Mouse (Mus musculus): ENCODE measurements around the gene Kctd12. TPM values are rescaled to one million over a fixed set of nuclear protein-coding genes. Genes with fewer than 3 reads are reported as not detected.

Kctd12 gene
- polyA plus RNA-seq (2014; fragmentation: Nextera tagmentation; extraction: Ambion mirVana) = 13.3 and 15.9 TPM in 2 replicates

DNA sequence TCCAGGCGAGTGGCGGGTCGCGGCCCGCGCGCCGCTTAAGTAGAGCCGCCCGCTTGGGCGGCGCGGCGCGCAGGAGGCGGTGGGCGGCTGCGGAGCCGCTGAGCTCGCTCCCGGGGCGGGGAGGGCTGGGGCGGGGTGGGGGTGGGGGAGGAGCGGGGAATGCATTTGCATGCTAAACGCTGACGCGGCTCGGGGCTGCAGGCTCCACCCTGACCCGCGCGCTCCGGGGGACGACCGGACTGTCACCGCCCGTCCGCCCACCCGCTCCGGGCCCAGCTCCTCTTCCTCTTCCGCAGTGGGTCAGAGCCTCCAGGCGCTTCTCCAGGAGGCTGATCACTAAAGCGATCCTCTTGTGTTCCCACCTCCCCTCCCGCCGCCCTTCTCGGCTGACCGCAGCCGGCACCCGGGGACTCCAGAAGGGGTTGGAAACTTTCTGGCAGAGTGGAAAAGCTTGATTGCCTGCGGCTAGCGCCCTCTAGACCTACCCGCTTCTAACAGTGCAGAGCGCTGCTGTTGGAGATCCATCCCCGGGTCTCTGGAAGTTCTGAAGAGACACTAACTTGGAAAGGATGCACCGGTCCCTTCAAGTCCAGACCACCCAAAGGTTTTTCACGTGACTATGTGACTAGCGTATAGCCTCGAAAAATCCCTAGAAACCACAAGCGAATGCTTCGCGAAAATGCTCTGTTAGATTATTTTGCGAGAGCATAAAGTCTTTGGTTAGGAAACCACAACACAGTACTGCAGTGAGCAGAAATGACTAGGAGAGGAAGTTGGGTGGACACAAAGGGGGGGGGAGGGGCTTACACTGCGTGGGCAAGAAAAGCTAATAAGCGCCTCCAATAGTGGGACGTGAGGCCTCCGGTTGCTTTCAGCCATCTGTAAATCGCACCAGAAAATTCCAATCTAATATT, at the start of gene Kctd12:
TSS of gene Kctd12 (minus strand) at position 11 of the 914 bp plus-strand sequence.
- Histone ChIP-seq H3K9ac (ENCODE audit: low read depth, low read length) (peak within 1 kb of the TSS; percentile 65), H3K4me2 (replicated peaks; ENCODE audit: low read depth, low read length) (peak within 1 kb of the TSS; percentile 85), H3K4me1 (replicated peaks; ENCODE audit: control insufficient read depth, insufficient read depth, low read length) (no peaks in the 10 kb centered on the region), H3K27me3 (ENCODE audit: control insufficient read depth, insufficient read depth, low read length) (no peaks in the 10 kb centered on the region), H3K9me3 (ENCODE audit: control insufficient read depth, low read length) (no peaks in the 10 kb centered on the region), H3K4me3 (ENCODE audit: low read depth, low read length) (peak within 1 kb of the TSS; percentile 68), H3K36me3 (ENCODE audit: control insufficient read depth, insufficient read depth, low read length) (no peaks in the 10 kb centered on the region), H3K27ac (ENCODE audit: low read depth, low read length) (peak within 1 kb of the TSS; percentile 56)
- ATAC-seq (ENCODE audit: low FRiP score) (peak; percentile 93), DNase-seq (ENCODE audit: low spot score) (peak; percentile 83)
- 2% methylated on average over 51 of the region's 66 CpGs for WGBS

DNA sequence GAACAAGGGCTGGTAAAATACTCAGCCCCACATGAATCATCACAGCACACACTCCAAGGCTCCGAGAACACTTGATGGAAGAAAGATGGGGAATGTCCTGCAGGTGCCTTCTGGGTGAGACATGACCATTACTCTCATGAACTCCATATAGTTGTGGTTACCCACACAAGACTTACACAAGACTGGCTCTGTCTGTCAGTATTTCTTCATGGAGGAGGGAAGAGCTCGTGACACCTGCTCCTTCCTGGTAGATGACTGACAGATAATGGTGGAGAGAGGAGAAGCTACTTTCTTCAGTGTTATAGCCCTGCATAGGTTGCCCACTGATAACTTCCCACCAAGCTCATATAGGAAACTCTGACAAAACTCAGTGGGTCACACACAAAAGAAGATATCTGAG, 46.8 kb upstream of the Kctd12 start:
- Histone ChIP-seq H3K9ac (ENCODE audit: low read depth, low read length) (no peak overlapping the region), H3K4me3 (ENCODE audit: low read depth, low read length) (no peak overlapping the region), H3K27ac (ENCODE audit: low read depth, low read length) (no peak overlapping the region), H3K36me3 (ENCODE audit: control insufficient read depth, insufficient read depth, low read length) (no peaks in the 10 kb centered on the region), H3K4me1 (replicated peaks; ENCODE audit: control insufficient read depth, insufficient read depth, low read length) (no peaks in the 10 kb centered on the region), H3K9me3 (ENCODE audit: control insufficient read depth, low read length) (no peaks in the 10 kb centered on the region), H3K4me2 (replicated peaks; ENCODE audit: low read depth, low read length) (no peak overlapping the region), H3K27me3 (ENCODE audit: control insufficient read depth, insufficient read depth, low read length) (no peaks in the 10 kb centered on the region)
- 84% methylated on average over 2 of the region's 2 CpGs for WGBS
- no peak for ATAC-seq (ENCODE audit: low FRiP score)
- DNase-seq (ENCODE audit: low spot score) = no peak

DNA sequence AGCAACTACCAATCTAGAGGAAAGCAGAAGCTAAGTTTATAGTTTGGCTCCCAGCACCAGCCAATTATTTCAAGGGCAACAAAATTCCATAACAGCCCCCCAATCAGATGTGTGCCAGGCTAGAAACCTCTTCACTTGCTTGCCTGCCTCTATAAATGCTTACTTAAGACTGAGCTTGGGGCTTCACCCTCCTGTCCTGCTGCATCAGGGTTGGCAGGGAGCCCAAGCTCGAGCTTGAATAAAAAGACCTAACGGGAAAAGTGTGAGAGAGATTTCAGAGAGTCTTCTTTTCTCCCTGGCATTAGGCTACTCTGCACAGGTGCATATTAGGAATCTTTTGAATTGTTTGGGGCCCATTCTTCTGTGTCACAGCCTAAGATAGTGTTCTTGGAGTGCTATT, 37.6 kb upstream of the Kctd12 start:
- no peak for DNase-seq (ENCODE audit: low spot score)
- no peak for ATAC-seq (ENCODE audit: low FRiP score)
- no peak overlapping the region for H3K9ac ChIP-seq (ENCODE audit: low read depth, low read length)
- H3K4me1 ChIP-seq (replicated peaks; ENCODE audit: control insufficient read depth, insufficient read depth, low read length) = no peaks in the 10 kb centered on the region
- H3K27me3 ChIP-seq (ENCODE audit: control insufficient read depth, insufficient read depth, low read length) = no peaks in the 10 kb centered on the region
- H3K27ac ChIP-seq (ENCODE audit: low read depth, low read length) = no peak overlapping the region
- WGBS = 75% methylated on average over 2 of the region's 2 CpGs
- H3K4me3 ChIP-seq (ENCODE audit: low read depth, low read length) = no peak overlapping the region
- H3K9me3 ChIP-seq (ENCODE audit: control insufficient read depth, low read length) = no peaks in the 10 kb centered on the region
- H3K4me2 ChIP-seq (replicated peaks; ENCODE audit: low read depth, low read length) = no peak overlapping the region
- no peaks in the 10 kb centered on the region for H3K36me3 ChIP-seq (ENCODE audit: control insufficient read depth, insufficient read depth, low read length)

DNA sequence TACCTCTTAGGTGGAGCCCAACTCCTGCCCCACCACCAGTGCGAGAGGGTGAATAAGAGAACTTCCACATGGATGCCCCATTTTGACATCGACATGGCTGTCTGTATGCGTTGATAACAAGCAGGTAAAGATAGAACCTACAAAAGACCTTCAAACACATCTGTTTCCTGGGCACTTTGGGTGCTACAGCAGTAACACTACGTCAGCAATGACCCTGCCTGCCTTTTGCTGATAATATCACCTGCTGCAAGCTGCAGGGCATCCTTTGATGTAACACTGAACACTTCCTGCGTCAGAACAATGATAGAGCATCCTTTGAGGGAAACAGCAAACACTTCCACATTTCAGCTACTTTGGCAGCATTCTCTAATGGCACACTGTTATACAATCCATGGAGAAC, 34.6 kb upstream of the Kctd12 start:
- Histone ChIP-seq H3K9ac (ENCODE audit: low read depth, low read length) (no peak overlapping the region), H3K4me1 (replicated peaks; ENCODE audit: control insufficient read depth, insufficient read depth, low read length) (no peaks in the 10 kb centered on the region), H3K9me3 (ENCODE audit: control insufficient read depth, low read length) (no peaks in the 10 kb centered on the region), H3K4me3 (ENCODE audit: low read depth, low read length) (no peak overlapping the region), H3K27me3 (ENCODE audit: control insufficient read depth, insufficient read depth, low read length) (no peaks in the 10 kb centered on the region), H3K27ac (ENCODE audit: low read depth, low read length) (no peak overlapping the region), H3K4me2 (replicated peaks; ENCODE audit: low read depth, low read length) (no peak overlapping the region), H3K36me3 (ENCODE audit: control insufficient read depth, insufficient read depth, low read length) (no peaks in the 10 kb centered on the region)
- DNase-seq (ENCODE audit: low spot score) = no peak
- ATAC-seq (ENCODE audit: low FRiP score) = no peak
- 75% methylated on average over 5 of the region's 5 CpGs for WGBS

DNA sequence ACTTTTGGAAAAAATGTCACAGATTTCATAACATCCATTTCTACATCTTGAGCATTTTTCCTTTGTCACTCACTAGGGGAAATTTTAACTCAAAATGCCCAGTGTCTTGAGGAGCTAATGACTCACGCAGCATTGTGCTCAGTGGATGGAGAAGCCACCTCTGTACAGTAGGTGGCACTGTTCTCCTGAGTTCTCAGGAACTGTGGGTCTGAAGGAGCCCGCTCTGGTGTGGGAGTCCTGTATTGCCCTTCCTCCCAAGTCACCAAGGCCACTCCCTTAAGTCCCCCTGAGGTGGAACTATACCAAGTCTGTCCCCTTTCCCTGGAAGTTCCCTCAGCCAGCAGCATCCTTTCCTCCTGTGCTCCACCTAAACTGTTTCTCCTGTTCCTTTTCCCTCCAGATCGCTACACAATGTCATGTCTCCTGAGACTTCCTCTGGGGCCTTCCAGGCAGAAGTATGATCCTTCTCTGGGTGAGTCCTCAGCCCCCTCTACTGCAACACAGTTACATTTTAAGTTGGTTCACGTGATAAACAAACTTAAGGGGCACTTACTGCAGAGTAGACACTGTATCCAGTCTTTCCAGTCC, 30.2 kb upstream of the Kctd12 start:
- H3K4me1 ChIP-seq (replicated peaks; ENCODE audit: control insufficient read depth, insufficient read depth, low read length) = no peaks in the 10 kb centered on the region
- DNase-seq (ENCODE audit: low spot score) (peak; percentile 80), ATAC-seq (ENCODE audit: low FRiP score) (peak; percentile 92)
- H3K27me3 ChIP-seq (ENCODE audit: control insufficient read depth, insufficient read depth, low read length) = no peaks in the 10 kb centered on the region
- no peak overlapping the region for H3K4me2 ChIP-seq (replicated peaks; ENCODE audit: low read depth, low read length)
- no peaks in the 10 kb centered on the region for H3K9me3 ChIP-seq (ENCODE audit: control insufficient read depth, low read length)
- no peak overlapping the region for H3K9ac ChIP-seq (ENCODE audit: low read depth, low read length)
- 29% methylated on average over 4 of the region's 4 CpGs for WGBS
- H3K4me3 ChIP-seq (ENCODE audit: low read depth, low read length) = no peak overlapping the region
- no peak overlapping the region for H3K27ac ChIP-seq (ENCODE audit: low read depth, low read length)
- H3K36me3 ChIP-seq (ENCODE audit: control insufficient read depth, insufficient read depth, low read length) = no peaks in the 10 kb centered on the region

DNA sequence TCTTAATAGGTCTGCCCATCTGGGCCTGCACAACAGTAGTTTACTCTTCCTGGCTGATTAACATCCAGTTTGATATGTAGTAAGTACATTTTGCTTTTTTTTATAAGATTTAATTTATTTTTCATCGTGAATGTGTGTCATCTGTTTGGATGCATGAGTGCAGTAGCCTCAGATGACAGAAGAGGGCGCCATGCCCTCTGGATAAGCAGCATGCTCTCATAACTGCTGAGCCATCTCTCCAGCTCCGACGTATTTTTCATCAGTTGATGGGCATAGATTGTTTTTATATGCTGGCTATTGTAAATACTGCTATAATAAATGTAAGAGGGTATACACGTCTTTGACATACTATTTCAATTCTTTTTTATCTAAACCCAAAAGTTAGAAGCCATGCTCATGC, 29.3 kb upstream of the Kctd12 start:
- H3K9me3 ChIP-seq (ENCODE audit: control insufficient read depth, low read length) = no peaks in the 10 kb centered on the region
- H3K27ac ChIP-seq (ENCODE audit: low read depth, low read length) = no peak overlapping the region
- no peaks in the 10 kb centered on the region for H3K36me3 ChIP-seq (ENCODE audit: control insufficient read depth, insufficient read depth, low read length)
- H3K9ac ChIP-seq (ENCODE audit: low read depth, low read length) = no peak overlapping the region
- ATAC-seq (ENCODE audit: low FRiP score) (no peak), DNase-seq (ENCODE audit: low spot score) (peak; percentile 63)
- 41% methylated on average over 5 of the region's 5 CpGs for WGBS
- no peaks in the 10 kb centered on the region for H3K27me3 ChIP-seq (ENCODE audit: control insufficient read depth, insufficient read depth, low read length)
- no peaks in the 10 kb centered on the region for H3K4me1 ChIP-seq (replicated peaks; ENCODE audit: control insufficient read depth, insufficient read depth, low read length)
- H3K4me2 ChIP-seq (replicated peaks; ENCODE audit: low read depth, low read length) = no peak overlapping the region
- H3K4me3 ChIP-seq (ENCODE audit: low read depth, low read length) = no peak overlapping the region

DNA sequence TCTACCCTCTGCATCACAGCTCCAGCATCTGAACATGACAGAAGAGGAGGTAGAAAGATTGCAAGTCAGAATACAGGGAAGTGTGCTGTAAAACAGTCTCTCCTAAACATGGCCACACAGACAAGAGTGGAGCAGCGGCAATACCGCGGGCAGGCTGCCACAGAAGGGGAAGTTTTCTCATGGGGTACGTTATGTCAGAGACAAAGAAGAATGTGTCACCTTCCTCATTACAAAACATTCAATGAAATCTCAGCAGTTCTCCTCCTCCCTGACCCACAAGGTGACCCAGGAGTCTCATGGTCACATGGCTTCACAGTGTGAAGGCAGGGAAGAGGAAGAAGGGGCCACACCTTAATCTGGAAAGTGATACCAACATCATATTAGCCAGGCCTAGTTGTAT, 25.3 kb upstream of the Kctd12 start:
- no peak overlapping the region for H3K27ac ChIP-seq (ENCODE audit: low read depth, low read length)

DNA sequence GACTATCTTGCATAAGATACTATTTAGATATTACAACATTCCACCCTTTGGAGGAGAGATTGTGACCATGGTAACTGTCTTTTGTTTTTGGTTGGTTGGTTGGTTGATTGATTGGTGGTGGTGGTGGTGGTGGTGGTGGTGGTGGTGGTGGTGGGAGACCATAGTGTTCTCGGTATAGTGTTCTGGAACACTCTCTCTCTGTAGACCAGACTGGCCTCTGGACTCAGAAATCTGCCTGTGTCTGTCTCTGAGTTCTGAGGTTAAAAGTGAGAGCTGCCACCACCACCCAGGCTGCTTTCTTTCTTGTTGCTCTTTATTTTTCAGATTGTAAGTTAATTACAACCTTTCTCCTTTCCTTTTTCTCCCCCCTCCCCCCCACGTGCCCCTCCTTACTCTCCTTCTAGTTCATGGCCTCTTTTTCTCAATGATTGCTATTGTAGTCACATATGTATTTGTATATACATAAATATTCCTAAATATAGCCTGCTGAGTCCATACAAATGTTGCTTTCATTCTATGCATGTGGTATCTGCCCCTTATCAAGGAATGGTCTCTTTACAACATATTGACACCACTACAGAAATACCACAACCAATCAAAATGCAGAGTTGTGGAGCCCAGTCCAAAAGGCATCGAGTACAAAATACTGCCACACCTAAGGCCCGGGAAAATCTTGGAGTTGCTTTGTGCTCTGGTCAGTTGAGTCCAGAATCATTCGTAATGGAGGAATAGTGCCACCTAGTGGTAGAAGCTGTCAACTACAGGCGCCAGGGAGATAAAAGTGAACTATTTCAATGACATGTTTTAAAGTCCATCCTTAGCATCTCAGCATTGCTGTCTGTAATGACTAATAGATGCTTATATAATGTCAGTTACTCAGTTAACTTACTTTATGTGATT, 12.5 kb upstream of the Kctd12 start:
- H3K4me3 ChIP-seq (ENCODE audit: low read depth, low read length) = no peak overlapping the region
- ATAC-seq (ENCODE audit: low FRiP score) = peak; percentile 79
- WGBS = 20% methylated on average over 6 of the region's 6 CpGs

More for the DNA sequence above, 25.3 kb upstream of the Kctd12 start:
- no peak for DNase-seq (ENCODE audit: low spot score)
- Histone ChIP-seq H3K9ac (ENCODE audit: low read depth, low read length) (no peak overlapping the region), H3K27me3 (ENCODE audit: control insufficient read depth, insufficient read depth, low read length) (no peaks in the 10 kb centered on the region), H3K4me2 (replicated peaks; ENCODE audit: low read depth, low read length) (no peak overlapping the region), H3K9me3 (ENCODE audit: control insufficient read depth, low read length) (no peaks in the 10 kb centered on the region), H3K36me3 (ENCODE audit: control insufficient read depth, insufficient read depth, low read length) (no peaks in the 10 kb centered on the region), H3K4me3 (ENCODE audit: low read depth, low read length) (no peak overlapping the region), H3K4me1 (replicated peaks; ENCODE audit: control insufficient read depth, insufficient read depth, low read length) (no peaks in the 10 kb centered on the region)
- ATAC-seq (ENCODE audit: low FRiP score) = no peak
- 90% methylated on average over 4 of the region's 4 CpGs for WGBS

More for the DNA sequence above, 12.5 kb upstream of the Kctd12 start:
- no peak overlapping the region for H3K27ac ChIP-seq (ENCODE audit: low read depth, low read length)
- H3K4me2 ChIP-seq (replicated peaks; ENCODE audit: low read depth, low read length) = no peak overlapping the region
- no peaks in the 10 kb centered on the region for H3K36me3 ChIP-seq (ENCODE audit: control insufficient read depth, insufficient read depth, low read length)
- no peak overlapping the region for H3K9ac ChIP-seq (ENCODE audit: low read depth, low read length)
- DNase-seq (ENCODE audit: low spot score) = peak; percentile 91
- no peaks in the 10 kb centered on the region for H3K4me1 ChIP-seq (replicated peaks; ENCODE audit: control insufficient read depth, insufficient read depth, low read length)
- H3K9me3 ChIP-seq (ENCODE audit: control insufficient read depth, low read length) = no peaks in the 10 kb centered on the region
- no peaks in the 10 kb centered on the region for H3K27me3 ChIP-seq (ENCODE audit: control insufficient read depth, insufficient read depth, low read length)

All from hindbrain, embryonic 11.5 days (tissue).